Mouse (Mus musculus): ENCODE results near the gene Tead2. TPM values are rescaled to one million over a fixed set of nuclear protein-coding genes. Genes with fewer than 3 reads are reported as not detected.

Gene Tead2
- polyA plus RNA-seq, 1 experiment from 2014 or later = 148 TPM

GRCm38 (mm10) chr7:45183672-45184071 is 31.9 kb upstream of the Tead2 start:
- Histone ChIP-seq H3K9me3 (ENCODE audit: control insufficient read depth, low read length) (no peaks in the 10 kb centered on the region), H3K9ac (ENCODE audit: low read length) (no peak overlapping the region), H3K36me3 (ENCODE audit: control insufficient read depth, insufficient read depth, low read length) (no peaks in the 10 kb centered on the region), H3K27ac (ENCODE audit: low read length) (no peak overlapping the region), H3K4me1 (replicated peaks; ENCODE audit: control insufficient read depth, insufficient read depth, low read length) (peaks cover 5% of the 10 kb centered on the region), H3K27me3 (ENCODE audit: control insufficient read depth, insufficient read depth, low read depth, low read length) (peaks cover 83% of the 10 kb centered on the region), H3K4me2 (ENCODE audit: low read depth, low read length) (no peak overlapping the region), H3K4me3 (ENCODE audit: low read length) (no peak overlapping the region)
- no peak for ATAC-seq (ENCODE audit: low read depth)
- 58% methylated on average over 7 of the region's 7 CpGs for WGBS

- Histone ChIP-seq H3K27ac (ENCODE audit: low read length) (no peak overlapping the region), H3K9ac (ENCODE audit: low read length) (no peak overlapping the region), H3K4me3 (ENCODE audit: low read length) (no peak overlapping the region), H3K9me3 (ENCODE audit: control insufficient read depth, low read length) (no peaks in the 10 kb centered on the region), H3K4me2 (ENCODE audit: low read depth, low read length) (no peak overlapping the region), H3K4me1 (replicated peaks; ENCODE audit: control insufficient read depth, insufficient read depth, low read length) (peaks cover 5% of the 10 kb centered on the region), H3K27me3 (ENCODE audit: control insufficient read depth, insufficient read depth, low read depth, low read length) (peaks cover 70% of the 10 kb centered on the region), H3K36me3 (ENCODE audit: control insufficient read depth, insufficient read depth, low read length) (no peaks in the 10 kb centered on the region)
- no peak for ATAC-seq (ENCODE audit: low read depth)
- WGBS = 58% methylated on average over 7 of the region's 7 CpGs
Observed at GRCm38 (mm10) chr7:45185921-45186320, 29.6 kb upstream of the Tead2 start.

- Histone ChIP-seq H3K27ac (ENCODE audit: low read length) (no peak overlapping the region), H3K4me2 (ENCODE audit: low read depth, low read length) (no peak overlapping the region), H3K4me3 (ENCODE audit: low read length) (no peak overlapping the region), H3K4me1 (replicated peaks; ENCODE audit: control insufficient read depth, insufficient read depth, low read length) (no peaks in the 10 kb centered on the region; the same call in 1 of the 2 replicates), H3K36me3 (ENCODE audit: control insufficient read depth, insufficient read depth, low read length) (no peaks in the 10 kb centered on the region), H3K9me3 (ENCODE audit: control insufficient read depth, low read length) (no peaks in the 10 kb centered on the region), H3K9ac (ENCODE audit: low read length) (no peak overlapping the region), H3K27me3 (ENCODE audit: control insufficient read depth, insufficient read depth, low read depth, low read length) (peaks cover 35% of the 10 kb centered on the region)
- WGBS = 38% methylated on average over 16 of the region's 16 CpGs
- no peak for ATAC-seq (ENCODE audit: low read depth)
Observed at GRCm38 (mm10) chr7:45189600-45189999, 26.0 kb upstream of the Tead2 start.

- no peaks in the 10 kb centered on the region for H3K36me3 ChIP-seq (ENCODE audit: control insufficient read depth, insufficient read depth, low read length)
- no peak for ATAC-seq (ENCODE audit: low read depth)
- H3K4me2 ChIP-seq (ENCODE audit: low read depth, low read length) = no peak overlapping the region
- H3K9ac ChIP-seq (ENCODE audit: low read length) = no peak overlapping the region
- H3K9me3 ChIP-seq (ENCODE audit: control insufficient read depth, low read length) = no peaks in the 10 kb centered on the region
- H3K4me3 ChIP-seq (ENCODE audit: low read length) = no peak overlapping the region
- H3K27me3 ChIP-seq (ENCODE audit: control insufficient read depth, insufficient read depth, low read depth, low read length) = peaks cover 29% of the 10 kb centered on the region
- no peaks in the 10 kb centered on the region; the same call in 1 of the 2 replicates for H3K4me1 ChIP-seq (replicated peaks; ENCODE audit: control insufficient read depth, insufficient read depth, low read length)
- 86% methylated on average over 6 of the region's 6 CpGs for WGBS
- no peak overlapping the region for H3K27ac ChIP-seq (ENCODE audit: low read length)
Observed at GRCm38 (mm10) chr7:45190186-45190585, 25.4 kb upstream of the Tead2 start.

GRCm38 (mm10) chr7:45191161-45191560 is 24.4 kb upstream of the Tead2 start:
- H3K27ac ChIP-seq (ENCODE audit: low read length) = no peak overlapping the region
- H3K4me1 ChIP-seq (replicated peaks; ENCODE audit: control insufficient read depth, insufficient read depth, low read length) = no peaks in the 10 kb centered on the region; the same call in 1 of the 2 replicates
- WGBS = 50% methylated on average over 2 of the region's 2 CpGs
- H3K4me2 ChIP-seq (ENCODE audit: low read depth, low read length) = no peak overlapping the region
- H3K27me3 ChIP-seq (ENCODE audit: control insufficient read depth, insufficient read depth, low read depth, low read length) = peaks cover 19% of the 10 kb centered on the region
- H3K9me3 ChIP-seq (ENCODE audit: control insufficient read depth, low read length) = no peaks in the 10 kb centered on the region
- no peaks in the 10 kb centered on the region for H3K36me3 ChIP-seq (ENCODE audit: control insufficient read depth, insufficient read depth, low read length)
- H3K9ac ChIP-seq (ENCODE audit: low read length) = no peak overlapping the region
- no peak for ATAC-seq (ENCODE audit: low read depth)
- no peak overlapping the region for H3K4me3 ChIP-seq (ENCODE audit: low read length)

GRCm38 (mm10) chr7:45191803-45192363 is 23.7 kb upstream of the Tead2 start:
- Histone ChIP-seq H3K9ac (ENCODE audit: low read length) (no peak overlapping the region), H3K4me2 (ENCODE audit: low read depth, low read length) (no peak overlapping the region), H3K4me3 (ENCODE audit: low read length) (no peak overlapping the region), H3K27me3 (ENCODE audit: control insufficient read depth, insufficient read depth, low read depth, low read length) (peaks cover 17% of the 10 kb centered on the region), H3K36me3 (ENCODE audit: control insufficient read depth, insufficient read depth, low read length) (no peaks in the 10 kb centered on the region), H3K9me3 (ENCODE audit: control insufficient read depth, low read length) (no peaks in the 10 kb centered on the region), H3K27ac (ENCODE audit: low read length) (no peak overlapping the region), H3K4me1 (replicated peaks; ENCODE audit: control insufficient read depth, insufficient read depth, low read length) (no peaks in the 10 kb centered on the region; the same call in 1 of the 2 replicates)
- ATAC-seq (ENCODE audit: low read depth) = no peak
- WGBS = 6% methylated on average over 8 of the region's 8 CpGs

GRCm38 (mm10) chr7:45192585-45193310 is 22.8 kb upstream of the Tead2 start:
- no peaks in the 10 kb centered on the region for H3K36me3 ChIP-seq (ENCODE audit: control insufficient read depth, insufficient read depth, low read length)
- WGBS = 75% methylated on average over 7 of the region's 7 CpGs
- no peak for ATAC-seq (ENCODE audit: low read depth)

GRCm38 (mm10) chr7:45193406-45193805 is 22.1 kb upstream of the Tead2 start:
- Histone ChIP-seq H3K27me3 (ENCODE audit: control insufficient read depth, insufficient read depth, low read depth, low read length) (peaks cover 12% of the 10 kb centered on the region), H3K27ac (ENCODE audit: low read length) (no peak overlapping the region)

More at GRCm38 (mm10) chr7:45192585-45193310, 22.8 kb upstream of the Tead2 start:
- Histone ChIP-seq H3K4me2 (ENCODE audit: low read depth, low read length) (no peak overlapping the region), H3K4me1 (replicated peaks; ENCODE audit: control insufficient read depth, insufficient read depth, low read length) (no peaks in the 10 kb centered on the region; the same call in 1 of the 2 replicates), H3K27me3 (ENCODE audit: control insufficient read depth, insufficient read depth, low read depth, low read length) (peaks cover 13% of the 10 kb centered on the region), H3K4me3 (ENCODE audit: low read length) (no peak overlapping the region), H3K9me3 (ENCODE audit: control insufficient read depth, low read length) (no peaks in the 10 kb centered on the region), H3K9ac (ENCODE audit: low read length) (no peak overlapping the region), H3K27ac (ENCODE audit: low read length) (no peak overlapping the region)

GRCm38 (mm10) chr7:45193871-45194785 is 21.4 kb upstream of the Tead2 start:
- no peak for ATAC-seq (ENCODE audit: low read depth)
- Histone ChIP-seq H3K9ac (ENCODE audit: low read length) (no peak overlapping the region), H3K4me3 (ENCODE audit: low read length) (no peak overlapping the region), H3K36me3 (ENCODE audit: control insufficient read depth, insufficient read depth, low read length) (no peaks in the 10 kb centered on the region), H3K4me2 (ENCODE audit: low read depth, low read length) (no peak overlapping the region), H3K27ac (ENCODE audit: low read length) (no peak overlapping the region), H3K27me3 (ENCODE audit: control insufficient read depth, insufficient read depth, low read depth, low read length) (peaks cover 7% of the 10 kb centered on the region), H3K9me3 (ENCODE audit: control insufficient read depth, low read length) (no peaks in the 10 kb centered on the region), H3K4me1 (replicated peaks; ENCODE audit: control insufficient read depth, insufficient read depth, low read length) (no peaks in the 10 kb centered on the region; the same call in 1 of the 2 replicates)
- 68% methylated on average over 17 of the region's 17 CpGs for WGBS

More at GRCm38 (mm10) chr7:45193406-45193805, 22.1 kb upstream of the Tead2 start:
- no peaks in the 10 kb centered on the region for H3K9me3 ChIP-seq (ENCODE audit: control insufficient read depth, low read length)
- WGBS = 53% methylated on average over 5 of the region's 5 CpGs
- ATAC-seq (ENCODE audit: low read depth) = no peak
- H3K4me1 ChIP-seq (replicated peaks; ENCODE audit: control insufficient read depth, insufficient read depth, low read length) = no peaks in the 10 kb centered on the region; the same call in 1 of the 2 replicates
- no peaks in the 10 kb centered on the region for H3K36me3 ChIP-seq (ENCODE audit: control insufficient read depth, insufficient read depth, low read length)
- no peak overlapping the region for H3K4me3 ChIP-seq (ENCODE audit: low read length)
- H3K9ac ChIP-seq (ENCODE audit: low read length) = no peak overlapping the region
- H3K4me2 ChIP-seq (ENCODE audit: low read depth, low read length) = no peak overlapping the region

All from lung, embryonic 16.5 days (tissue).